Mouse (Mus musculus): ENCODE results near the gene Arid1b. TPM values are rescaled to one million over a fixed set of nuclear protein-coding genes. Genes with fewer than 3 reads are reported as not detected.
"Not testable (repeated sequence)": the region's sequence is repeated elsewhere in the genome, so short reads cannot be mapped to it uniquely, and the experiment has no call there.

Arid1b gene
- polyA plus RNA-seq, 1 experiment: 2.6 TPM

- Histone ChIP-seq H3K4me1 (ENCODE audit: control insufficient read depth) (peaks cover 73% of the 10 kb centered on the region), H3K9me3 (ENCODE audit: control insufficient read depth, low read length) (no peaks in the 10 kb centered on the region), H3K27me3 (ENCODE audit: control insufficient read depth) (no peaks in the 10 kb centered on the region), H3K4me3 (replicated peaks) (no peak overlapping the region), H3K36me3 (ENCODE audit: control insufficient read depth) (peaks cover 7% of the 10 kb centered on the region)
- no peak for TF ChIP-seq GATA1 (IDR thresholded peaks at IDR 0.05; ENCODE audit: low read length)
- no peak for TF ChIP-seq TAL1 (IDR thresholded peaks at IDR 0.05; ENCODE audit: low read length)
Observed at GRCm38 (mm10) chr17:5091490-5091889, 97.4 kb downstream of the Arid1b start.

- Histone ChIP-seq H3K4me3 (replicated peaks) (no peak overlapping the region), H3K27me3 (ENCODE audit: control insufficient read depth) (no peaks in the 10 kb centered on the region), H3K9me3 (ENCODE audit: control insufficient read depth, low read length) (no peaks in the 10 kb centered on the region), H3K36me3 (ENCODE audit: control insufficient read depth) (peaks cover 7% of the 10 kb centered on the region), H3K4me1 (ENCODE audit: control insufficient read depth) (peaks cover 74% of the 10 kb centered on the region)
- no peak for TF ChIP-seq TAL1 (IDR thresholded peaks at IDR 0.05; ENCODE audit: low read length)
- no peak for TF ChIP-seq GATA1 (IDR thresholded peaks at IDR 0.05; ENCODE audit: low read length)
Observed at GRCm38 (mm10) chr17:5091934-5092333, 97.8 kb downstream of the Arid1b start.

GRCm38 (mm10) chr17:5093343-5093742, 99.2 kb downstream of the Arid1b start:
- H3K36me3 ChIP-seq (ENCODE audit: control insufficient read depth): peaks cover 20% of the 10 kb centered on the region
- H3K4me1 ChIP-seq (ENCODE audit: control insufficient read depth): peaks cover 87% of the 10 kb centered on the region
- not testable (repeated sequence) for H3K27me3 ChIP-seq (ENCODE audit: control insufficient read depth); H3K9me3 ChIP-seq (ENCODE audit: control insufficient read depth, low read length); H3K4me3 ChIP-seq (replicated peaks)

GRCm38 (mm10) chr17:5094636-5095035, 100.5 kb downstream of the Arid1b start:
- H3K9me3 ChIP-seq (ENCODE audit: control insufficient read depth, low read length): no peaks in the 10 kb centered on the region

DNA sequence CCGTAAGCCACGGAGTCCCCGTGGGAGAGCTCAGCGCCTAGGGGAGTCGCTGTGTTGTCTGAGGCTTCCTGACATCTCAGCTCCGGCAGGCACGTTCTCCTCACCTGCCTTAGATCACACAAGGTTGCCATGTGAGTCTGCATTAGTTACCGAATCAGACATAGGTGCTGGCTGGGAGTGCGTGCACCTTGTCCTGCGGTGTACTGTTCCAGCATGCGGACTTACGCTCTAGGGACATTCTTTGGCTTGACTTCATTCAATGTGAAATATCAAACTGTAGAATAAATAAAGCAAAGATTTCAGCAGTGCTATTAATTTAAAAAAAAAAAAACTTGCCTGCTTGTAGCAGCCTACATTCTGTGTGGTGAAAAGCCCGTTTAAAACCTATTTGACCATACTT, 101.6 kb downstream of the Arid1b start:
- TF ChIP-seq GATA1 (IDR thresholded peaks at IDR 0.05; ENCODE audit: low read length) (no peak), TAL1 (IDR thresholded peaks at IDR 0.05; ENCODE audit: low read length) (no peak)
- no peaks in the 10 kb centered on the region for H3K27me3 ChIP-seq (ENCODE audit: control insufficient read depth)
- peaks cover 21% of the 10 kb centered on the region for H3K36me3 ChIP-seq (ENCODE audit: control insufficient read depth)
- no peaks in the 10 kb centered on the region for H3K9me3 ChIP-seq (ENCODE audit: control insufficient read depth, low read length)
- H3K4me3 ChIP-seq (replicated peaks): no peak overlapping the region
- peaks cover 94% of the 10 kb centered on the region for H3K4me1 ChIP-seq (ENCODE audit: control insufficient read depth)

More at GRCm38 (mm10) chr17:5094636-5095035, 100.5 kb downstream of the Arid1b start:
- H3K4me1 ChIP-seq (ENCODE audit: control insufficient read depth): peaks cover 93% of the 10 kb centered on the region
- no peak for TF ChIP-seq GATA1 (IDR thresholded peaks at IDR 0.05; ENCODE audit: low read length)
- TF ChIP-seq TAL1 (IDR thresholded peaks at IDR 0.05; ENCODE audit: low read length): no peak
- H3K4me3 ChIP-seq (replicated peaks): no peak overlapping the region
- no peaks in the 10 kb centered on the region for H3K27me3 ChIP-seq (ENCODE audit: control insufficient read depth)
- peaks cover 21% of the 10 kb centered on the region for H3K36me3 ChIP-seq (ENCODE audit: control insufficient read depth)

- Histone ChIP-seq H3K4me1 (ENCODE audit: control insufficient read depth) (peaks cover 96% of the 10 kb centered on the region), H3K36me3 (ENCODE audit: control insufficient read depth) (peaks cover 22% of the 10 kb centered on the region), H3K9me3 (ENCODE audit: control insufficient read depth, low read length) (no peaks in the 10 kb centered on the region), H3K4me3 (replicated peaks) (no peak overlapping the region), H3K27me3 (ENCODE audit: control insufficient read depth) (no peaks in the 10 kb centered on the region)
- TF ChIP-seq TAL1 (IDR thresholded peaks at IDR 0.05; ENCODE audit: low read length) (no peak), GATA1 (IDR thresholded peaks at IDR 0.05; ENCODE audit: low read length) (no peak)
Observed at GRCm38 (mm10) chr17:5097046-5097445, 102.9 kb downstream of the Arid1b start.

DNA sequence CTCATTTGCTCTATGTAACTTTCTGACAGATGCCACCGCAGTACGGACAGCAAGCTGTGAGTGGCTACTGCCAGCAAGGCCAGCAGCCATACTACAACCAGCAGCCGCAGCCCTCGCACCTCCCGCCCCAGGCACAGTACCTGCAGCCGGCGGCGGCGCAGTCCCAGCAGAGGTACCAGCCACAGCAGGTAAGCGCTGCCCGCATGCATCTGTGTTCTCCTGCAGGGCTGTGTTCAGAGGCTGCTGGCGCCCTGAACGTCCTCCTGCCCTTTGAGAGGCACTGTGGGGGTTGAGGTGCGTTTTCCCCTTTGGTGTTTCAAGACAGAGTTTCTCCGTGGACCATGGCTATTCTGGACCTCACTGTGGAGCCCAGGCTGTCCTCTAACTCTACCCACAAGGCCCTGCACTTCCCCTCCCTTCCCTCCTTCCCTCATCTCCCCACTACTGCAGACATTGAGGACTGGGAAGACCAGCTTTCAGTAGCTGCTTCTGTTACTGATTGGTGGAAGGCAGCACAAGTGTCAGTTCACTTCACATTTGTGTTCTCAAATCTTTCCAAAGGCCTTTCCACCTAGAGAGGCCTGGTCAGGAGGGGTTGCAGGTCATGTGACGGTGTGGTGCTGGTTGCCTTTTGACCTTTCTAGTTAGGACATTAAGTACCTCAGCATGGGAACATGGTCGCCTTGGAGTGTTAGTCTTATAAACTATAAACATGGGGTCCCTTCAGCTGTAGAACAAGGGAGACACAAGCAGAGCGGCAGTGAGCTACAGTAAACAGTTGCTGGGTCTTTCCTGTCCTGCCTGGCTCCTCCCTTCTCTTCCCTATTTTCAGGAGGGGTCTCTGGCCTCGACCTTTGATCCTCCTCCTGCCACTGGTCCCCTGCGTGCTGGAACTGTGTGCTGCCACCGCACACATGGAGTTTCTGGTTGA, 103.7 kb downstream of the Arid1b start:
- Histone ChIP-seq H3K9me3 (ENCODE audit: control insufficient read depth, low read length) (no peaks in the 10 kb centered on the region), H3K27me3 (ENCODE audit: control insufficient read depth) (no peaks in the 10 kb centered on the region), H3K4me1 (ENCODE audit: control insufficient read depth) (peaks cover 94% of the 10 kb centered on the region), H3K36me3 (ENCODE audit: control insufficient read depth) (peaks cover 22% of the 10 kb centered on the region), H3K4me3 (replicated peaks) (no peak overlapping the region)
- TF ChIP-seq TAL1 (IDR thresholded peaks at IDR 0.05; ENCODE audit: low read length) (no peak), GATA1 (IDR thresholded peaks at IDR 0.05; ENCODE audit: low read length) (no peak)

DNA sequence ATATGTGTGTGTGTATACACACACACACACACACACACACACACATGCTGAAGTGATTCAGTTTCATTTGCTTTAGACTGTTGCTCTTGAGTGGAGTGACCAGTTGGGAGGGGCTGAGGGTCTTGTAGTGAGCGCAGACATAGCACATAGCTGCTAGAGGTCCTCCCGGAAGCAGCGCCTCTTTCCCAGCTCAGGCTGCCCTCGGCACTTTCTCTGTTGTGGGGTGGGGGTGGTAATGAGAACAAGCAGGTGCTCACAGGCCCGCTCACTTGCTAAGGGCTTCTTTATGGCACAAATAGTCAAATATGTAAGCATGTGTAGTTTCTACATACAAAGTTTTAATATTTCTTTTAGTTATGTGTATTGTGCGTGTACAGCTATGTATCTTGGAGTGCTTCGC, 104.6 kb downstream of the Arid1b start:
- H3K36me3 ChIP-seq (ENCODE audit: control insufficient read depth): peaks cover 25% of the 10 kb centered on the region
- peaks cover 89% of the 10 kb centered on the region for H3K4me1 ChIP-seq (ENCODE audit: control insufficient read depth)
- no peaks in the 10 kb centered on the region for H3K9me3 ChIP-seq (ENCODE audit: control insufficient read depth, low read length)
- H3K4me3 ChIP-seq (replicated peaks): peak overlapping the region; percentile 32
- H3K27me3 ChIP-seq (ENCODE audit: control insufficient read depth): no peaks in the 10 kb centered on the region
- TF ChIP-seq GATA1 (IDR thresholded peaks at IDR 0.05; ENCODE audit: low read length) (no peak), TAL1 (IDR thresholded peaks at IDR 0.05; ENCODE audit: low read length) (no peak)

- TF ChIP-seq GATA1 (IDR thresholded peaks at IDR 0.05; ENCODE audit: low read length) (peak; percentile 99), TAL1 (IDR thresholded peaks at IDR 0.05; ENCODE audit: low read length) (peak; percentile 93)
- Histone ChIP-seq H3K4me3 (replicated peaks) (peak overlapping the region; percentile 32), H3K4me1 (ENCODE audit: control insufficient read depth) (peaks cover 88% of the 10 kb centered on the region), H3K36me3 (ENCODE audit: control insufficient read depth) (peaks cover 25% of the 10 kb centered on the region), H3K9me3 (ENCODE audit: control insufficient read depth, low read length) (no peaks in the 10 kb centered on the region), H3K27me3 (ENCODE audit: control insufficient read depth) (no peaks in the 10 kb centered on the region)
Observed at GRCm38 (mm10) chr17:5099238-5099637, 105.1 kb downstream of the Arid1b start.
